Mouse (Mus musculus) CH12.LX (cell line): ENCODE measurements around the gene Svep1.

ENCODE experiments used
- CTCF ChIP-seq, 2 experiments: IDR thresholded peaks in 1 of 2; conservative IDR thresholded peaks in 1 of 2; 2 replicates each; pipeline ENCODE4 v1.5.1; 2011 to 2012; ENCODE audit warnings: low read depth in 2 of 2, low read length in 2 of 2, improper control_type of control experiment in 1 of 2, inconsistent platforms in 1 of 2, mild to moderate bottlenecking in 1 of 2, moderate library complexity in 1 of 2
- EP300 ChIP-seq: IDR thresholded peaks from 2 replicates; pipeline ENCODE4 v1.6.1; 2011; ENCODE audit warnings: low read length, improper control_type of control experiment
- GABPA ChIP-seq: IDR thresholded peaks from 2 replicates; pipeline ENCODE4 v1.6.1; 2012; ENCODE audit warnings: low read depth, low read length, improper control_type of control experiment, inconsistent platforms; ENCODE audit not compliant: insufficient replicate concordance
- JUN ChIP-seq: IDR thresholded peaks from 2 replicates; pipeline ENCODE4 v1.6.1; 2011; ENCODE audit warnings: low read depth, mild to moderate bottlenecking, low read length, improper control_type of control experiment, moderate library complexity; ENCODE audit not compliant: insufficient read depth
- KAT2A ChIP-seq: IDR thresholded peaks from 2 replicates; pipeline ENCODE4 v1.6.1; 2012; ENCODE audit warnings: low read length, improper control_type of control experiment, inconsistent platforms; ENCODE audit not compliant: insufficient replicate concordance
- MAFK ChIP-seq: IDR thresholded peaks from 2 replicates; pipeline ENCODE4 v1.6.1; 2011; ENCODE audit warnings: low read length, improper control_type of control experiment; ENCODE audit not compliant: insufficient replicate concordance
- POLR2A ChIP-seq: IDR thresholded peaks from 2 replicates; pipeline ENCODE4 v1.6.1; 2011; ENCODE audit warnings: low read depth, mild to moderate bottlenecking, improper control_type of control experiment, low read length
- RCOR1 ChIP-seq: conservative IDR thresholded peaks from 2 replicates; pipeline ENCODE4 v1.6.1; 2012; ENCODE audit warnings: low read depth, mild to moderate bottlenecking, inconsistent platforms, low read length, improper control_type of control experiment
- SMC3 ChIP-seq: IDR thresholded peaks from 2 replicates; pipeline ENCODE4 v1.6.1; 2011; ENCODE audit warnings: low read depth, low read length, improper control_type of control experiment
- ZNF384 ChIP-seq: IDR thresholded peaks from 2 replicates; pipeline ENCODE4 v1.6.1; 2012; ENCODE audit warnings: low read depth, low read length, improper control_type of control experiment, inconsistent platforms

GRCm38 (mm10) chr4:58040093-58040492 is 166.6 kb downstream of the Svep1 start:
- TF ChIP-seq CTCF (conservative IDR thresholded peaks at IDR 0.05 in 1 of 2, IDR thresholded peaks at IDR 0.05 in 1 of 2; ENCODE audit: low read depth in 2 of 2, low read length in 2 of 2) (no peak), GABPA (no peak), KAT2A (no peak), SMC3 (no peak), RCOR1 (no peak), POLR2A (no peak), MAFK (no peak), EP300 (peak; percentile 43), ZNF384 (no peak; the same call in 1 of the 2 replicates), JUN (no peak)
